Mouse (Mus musculus): Measurements from ENCODE around the gene Ppp2r5a. TPM values are rescaled to one million over a fixed set of nuclear protein-coding genes. Genes with fewer than 3 reads are reported as not detected.

Ppp2r5a gene
- polyA plus RNA-seq, 1 experiment: 73.2 TPM

DNA sequence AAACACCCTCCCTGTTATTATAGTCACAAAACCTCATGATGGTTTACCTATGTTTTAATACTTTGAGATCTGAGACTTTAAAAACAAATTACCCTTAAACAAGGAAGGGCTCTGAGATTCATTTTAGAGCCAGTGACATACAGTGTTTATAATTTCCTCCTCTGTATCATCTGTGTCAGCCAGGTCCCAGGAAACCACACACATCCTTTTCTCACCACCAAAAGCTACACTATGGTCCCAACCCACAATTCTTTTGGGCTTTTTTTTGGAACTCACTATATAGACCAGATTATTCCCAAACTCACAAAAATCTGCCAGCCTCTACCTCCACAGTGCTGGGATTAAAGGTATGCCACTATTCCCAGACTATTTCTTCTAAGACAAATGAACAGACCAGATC lies 33.9 kb downstream of the Ppp2r5a start:
- DNase-seq: no peak
- TF ChIP-seq CTCF (conservative IDR thresholded peaks at IDR 0.05; ENCODE audit: insufficient read depth, insufficient read length, low read depth, low read length) (no peak), POLR2A (IDR thresholded peaks at IDR 0.05; ENCODE audit: low read depth, low read length) (no peak)
- Histone ChIP-seq H3K4me1 (ENCODE audit: control insufficient read depth, insufficient read depth, low read length) (peaks cover 2% of the 10 kb centered on the region; the same call in 1 of the 2 replicates), H3K36me3 (ENCODE audit: control insufficient read depth, insufficient read depth, low read length) (peaks cover 4% of the 10 kb centered on the region; the same call in 1 of the 2 replicates), H3K27ac (ENCODE audit: insufficient read depth, low read depth, low read length) (no peak overlapping the region), H3K4me3 (ENCODE audit: insufficient read depth, low read depth, low read length) (no peak overlapping the region), H3K27me3 (replicated peaks; ENCODE audit: control insufficient read depth, insufficient read depth, low read length) (no peaks in the 10 kb centered on the region)

DNA sequence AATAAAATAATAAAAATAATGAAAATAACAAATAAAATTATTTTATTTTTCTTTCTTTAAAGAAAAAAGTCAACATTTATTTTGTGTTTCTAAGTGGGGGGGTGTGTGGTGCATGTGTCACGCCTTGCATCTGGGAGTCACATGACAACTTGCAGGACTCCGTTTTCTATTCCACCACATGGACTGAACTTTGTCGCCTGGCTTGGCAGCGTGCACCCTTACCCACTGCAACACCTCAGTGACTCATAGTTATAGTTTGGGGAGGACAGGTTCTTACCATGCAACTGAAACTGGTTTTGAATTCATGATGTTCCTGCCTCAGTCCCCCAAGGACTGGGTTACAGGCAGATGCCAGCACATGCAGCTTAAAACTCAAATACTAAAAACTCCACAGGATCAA lies 34.9 kb downstream of the Ppp2r5a start:
- WGBS: 31% methylated on average over 4 of the region's 4 CpGs
- Histone ChIP-seq H3K4me1 (ENCODE audit: control insufficient read depth, insufficient read depth, low read length) (peaks cover 2% of the 10 kb centered on the region; the same call in 1 of the 2 replicates), H3K27me3 (replicated peaks; ENCODE audit: control insufficient read depth, insufficient read depth, low read length) (no peaks in the 10 kb centered on the region), H3K27ac (ENCODE audit: insufficient read depth, low read depth, low read length) (no peak overlapping the region), H3K36me3 (ENCODE audit: control insufficient read depth, insufficient read depth, low read length) (peaks cover 4% of the 10 kb centered on the region; the same call in 1 of the 2 replicates), H3K4me3 (ENCODE audit: insufficient read depth, low read depth, low read length) (no peak overlapping the region)
- TF ChIP-seq CTCF (conservative IDR thresholded peaks at IDR 0.05; ENCODE audit: insufficient read depth, insufficient read length, low read depth, low read length): no peak
- peak; percentile 80 for DNase-seq

DNA sequence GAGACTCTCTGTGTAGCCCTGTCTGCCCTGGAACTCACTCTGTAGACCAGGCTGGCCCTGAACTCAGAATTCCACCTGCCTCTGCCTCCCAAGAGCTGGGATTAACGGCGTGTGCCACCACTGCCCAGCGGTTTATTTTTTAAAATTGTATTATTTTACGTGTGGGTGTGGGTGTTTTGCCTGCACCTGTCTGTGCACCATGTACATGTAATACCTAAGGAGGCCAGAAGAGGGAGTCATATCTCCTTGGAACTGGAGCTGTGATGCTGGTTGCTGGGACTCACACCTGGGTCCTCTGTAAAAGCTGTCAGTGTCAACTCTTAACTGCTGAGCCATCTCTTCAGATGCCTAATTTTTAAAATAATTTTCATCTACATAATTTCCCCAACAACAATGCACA lies 38.6 kb downstream of the Ppp2r5a start:
- H3K36me3 ChIP-seq (ENCODE audit: control insufficient read depth, insufficient read depth, low read length): peaks cover 5% of the 10 kb centered on the region

DNA sequence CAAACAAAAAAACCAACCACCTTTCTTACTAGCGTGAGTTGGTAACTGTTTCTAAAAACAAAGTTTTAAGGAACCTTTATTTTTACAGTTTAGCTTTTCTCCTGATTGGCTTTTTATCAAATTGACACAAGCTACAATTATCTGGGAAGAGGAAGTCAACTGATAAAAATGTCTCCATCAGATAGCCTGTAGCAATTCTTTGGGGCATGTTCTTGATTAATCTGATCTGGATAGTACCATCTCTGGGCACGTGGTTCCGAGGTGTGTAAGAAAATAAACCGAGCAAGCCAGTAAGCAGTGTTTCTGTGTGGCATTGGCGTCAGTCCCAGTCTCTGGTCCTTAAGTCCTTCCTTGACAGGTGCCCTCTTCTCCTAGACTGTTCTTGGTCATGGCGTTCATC lies 40.7 kb downstream of the Ppp2r5a start:
- TF ChIP-seq CTCF (conservative IDR thresholded peaks at IDR 0.05; ENCODE audit: insufficient read depth, insufficient read length, low read depth, low read length) (no peak), POLR2A (IDR thresholded peaks at IDR 0.05; ENCODE audit: low read depth, low read length) (no peak)
- H3K36me3 ChIP-seq (ENCODE audit: control insufficient read depth, insufficient read depth, low read length): peaks cover 5% of the 10 kb centered on the region

More for the DNA sequence above, 38.6 kb downstream of the Ppp2r5a start:
- peak; percentile 60 for TF ChIP-seq CTCF (conservative IDR thresholded peaks at IDR 0.05; ENCODE audit: insufficient read depth, insufficient read length, low read depth, low read length)
- TF ChIP-seq POLR2A (IDR thresholded peaks at IDR 0.05; ENCODE audit: low read depth, low read length): no peak
- Histone ChIP-seq H3K4me3 (ENCODE audit: insufficient read depth, low read depth, low read length) (no peak overlapping the region), H3K27me3 (replicated peaks; ENCODE audit: control insufficient read depth, insufficient read depth, low read length) (no peaks in the 10 kb centered on the region), H3K4me1 (ENCODE audit: control insufficient read depth, insufficient read depth, low read length) (peaks cover 2% of the 10 kb centered on the region; the same call in 1 of the 2 replicates), H3K27ac (ENCODE audit: insufficient read depth, low read depth, low read length) (no peak overlapping the region)
- DNase-seq: peak; percentile 62
- WGBS: 66% methylated on average over 4 of the region's 4 CpGs

DNA sequence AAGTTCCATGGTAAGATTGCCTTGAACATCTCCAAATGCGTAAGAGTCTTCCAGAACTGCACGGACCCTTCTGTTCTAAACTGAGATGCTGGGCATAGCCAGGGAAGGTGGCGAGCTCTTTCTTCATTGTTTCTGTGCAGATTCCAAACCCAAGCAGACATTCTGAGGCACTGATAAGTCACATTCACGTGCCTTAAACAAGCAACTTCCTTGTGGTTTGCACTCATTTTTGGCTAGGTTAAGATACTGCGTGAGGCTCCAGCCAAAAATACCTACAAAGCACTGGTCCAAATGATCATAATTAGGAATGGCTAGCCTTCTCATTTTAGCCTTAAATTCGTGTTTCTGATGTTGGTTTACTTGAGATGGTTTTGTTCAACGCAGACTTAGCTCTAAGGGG lies 43.6 kb downstream of the Ppp2r5a start:
- 79% methylated on average over 7 of the region's 7 CpGs for WGBS
- H3K4me1 ChIP-seq (ENCODE audit: control insufficient read depth, insufficient read depth, low read length): no peaks in the 10 kb centered on the region

More for the DNA sequence above, 40.7 kb downstream of the Ppp2r5a start:
- 68% methylated on average over 6 of the region's 6 CpGs for WGBS
- Histone ChIP-seq H3K4me3 (ENCODE audit: insufficient read depth, low read depth, low read length) (no peak overlapping the region), H3K4me1 (ENCODE audit: control insufficient read depth, insufficient read depth, low read length) (peaks cover 2% of the 10 kb centered on the region; the same call in 1 of the 2 replicates), H3K27me3 (replicated peaks; ENCODE audit: control insufficient read depth, insufficient read depth, low read length) (no peaks in the 10 kb centered on the region), H3K27ac (ENCODE audit: insufficient read depth, low read depth, low read length) (no peak overlapping the region)
- no peak for DNase-seq

DNA sequence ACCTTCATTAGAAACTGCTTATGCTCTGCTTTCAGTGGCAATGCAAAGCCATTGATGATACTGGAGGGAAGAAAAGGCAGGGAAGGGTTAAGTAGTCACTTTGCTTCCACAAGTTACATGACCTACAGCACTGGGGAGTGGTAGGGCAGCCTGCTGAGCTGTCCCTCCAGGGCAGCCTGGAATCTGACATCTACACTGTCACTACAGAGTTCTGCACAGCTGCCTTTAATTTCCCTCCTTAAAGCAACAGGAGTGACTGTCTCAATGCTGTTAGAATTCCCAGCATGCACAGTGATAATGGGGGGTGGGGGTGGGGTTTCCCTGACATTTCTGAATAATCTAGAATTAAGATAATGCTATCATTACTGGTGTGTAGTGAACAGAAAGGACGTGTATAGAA lies 46.1 kb downstream of the Ppp2r5a start:
- H3K4me1 ChIP-seq (ENCODE audit: control insufficient read depth, insufficient read depth, low read length): no peaks in the 10 kb centered on the region
- no peak overlapping the region for H3K27ac ChIP-seq (ENCODE audit: insufficient read depth, low read depth, low read length)
- WGBS: 87% methylated on average over 1 of the region's 1 CpGs
- TF ChIP-seq POLR2A (IDR thresholded peaks at IDR 0.05; ENCODE audit: low read depth, low read length) (no peak), CTCF (conservative IDR thresholded peaks at IDR 0.05; ENCODE audit: insufficient read depth, insufficient read length, low read depth, low read length) (no peak)
- no peaks in the 10 kb centered on the region for H3K27me3 ChIP-seq (replicated peaks; ENCODE audit: control insufficient read depth, insufficient read depth, low read length)
- DNase-seq: no peak
- no peak overlapping the region for H3K4me3 ChIP-seq (ENCODE audit: insufficient read depth, low read depth, low read length)
- H3K36me3 ChIP-seq (ENCODE audit: control insufficient read depth, insufficient read depth, low read length): peaks cover 12% of the 10 kb centered on the region

More for the DNA sequence above, 43.6 kb downstream of the Ppp2r5a start:
- TF ChIP-seq CTCF (conservative IDR thresholded peaks at IDR 0.05; ENCODE audit: insufficient read depth, insufficient read length, low read depth, low read length) (no peak), POLR2A (IDR thresholded peaks at IDR 0.05; ENCODE audit: low read depth, low read length) (no peak)
- H3K27ac ChIP-seq (ENCODE audit: insufficient read depth, low read depth, low read length): no peak overlapping the region
- peaks cover 9% of the 10 kb centered on the region for H3K36me3 ChIP-seq (ENCODE audit: control insufficient read depth, insufficient read depth, low read length)
- DNase-seq: no peak
- H3K4me3 ChIP-seq (ENCODE audit: insufficient read depth, low read depth, low read length): no peak overlapping the region
- no peaks in the 10 kb centered on the region for H3K27me3 ChIP-seq (replicated peaks; ENCODE audit: control insufficient read depth, insufficient read depth, low read length)

DNA sequence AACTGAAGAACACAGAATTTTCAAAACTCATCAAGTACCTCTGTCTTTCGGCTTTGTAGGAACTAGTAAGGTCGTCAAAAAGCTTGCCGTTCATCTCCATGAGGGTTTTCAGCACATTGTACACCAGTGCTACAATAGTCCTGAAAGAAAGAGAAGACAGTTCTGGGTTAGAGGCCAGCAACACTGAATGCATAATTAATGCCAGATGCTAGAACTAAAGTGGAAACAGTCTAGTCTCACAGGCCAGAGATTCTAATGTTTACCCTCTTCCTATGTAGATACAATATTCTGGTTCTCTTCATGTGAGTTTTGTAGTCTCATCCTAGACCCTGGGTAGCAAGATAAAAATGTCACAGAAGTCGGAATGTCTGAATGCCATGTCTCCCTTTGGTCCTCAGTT lies 49.2 kb downstream of the Ppp2r5a start:
- no peak for DNase-seq
- Histone ChIP-seq H3K4me1 (ENCODE audit: control insufficient read depth, insufficient read depth, low read length) (no peaks in the 10 kb centered on the region), H3K4me3 (ENCODE audit: insufficient read depth, low read depth, low read length) (no peak overlapping the region), H3K27me3 (replicated peaks; ENCODE audit: control insufficient read depth, insufficient read depth, low read length) (no peaks in the 10 kb centered on the region), H3K36me3 (ENCODE audit: control insufficient read depth, insufficient read depth, low read length) (peaks cover 16% of the 10 kb centered on the region), H3K27ac (ENCODE audit: insufficient read depth, low read depth, low read length) (no peak overlapping the region)
- TF ChIP-seq POLR2A (IDR thresholded peaks at IDR 0.05; ENCODE audit: low read depth, low read length) (no peak), CTCF (conservative IDR thresholded peaks at IDR 0.05; ENCODE audit: insufficient read depth, insufficient read length, low read depth, low read length) (no peak)
- 91% methylated on average over 4 of the region's 4 CpGs for WGBS

Measured in kidney, adult 2 months (tissue).